Mouse (Mus musculus): ENCODE data around the gene Agbl4. TPM values are rescaled to one million over a fixed set of nuclear protein-coding genes. Genes with fewer than 3 reads are reported as not detected.

Gene Agbl4
- polyA plus RNA-seq, 1 experiment from 2014 or later = 0.13 TPM

DNA sequence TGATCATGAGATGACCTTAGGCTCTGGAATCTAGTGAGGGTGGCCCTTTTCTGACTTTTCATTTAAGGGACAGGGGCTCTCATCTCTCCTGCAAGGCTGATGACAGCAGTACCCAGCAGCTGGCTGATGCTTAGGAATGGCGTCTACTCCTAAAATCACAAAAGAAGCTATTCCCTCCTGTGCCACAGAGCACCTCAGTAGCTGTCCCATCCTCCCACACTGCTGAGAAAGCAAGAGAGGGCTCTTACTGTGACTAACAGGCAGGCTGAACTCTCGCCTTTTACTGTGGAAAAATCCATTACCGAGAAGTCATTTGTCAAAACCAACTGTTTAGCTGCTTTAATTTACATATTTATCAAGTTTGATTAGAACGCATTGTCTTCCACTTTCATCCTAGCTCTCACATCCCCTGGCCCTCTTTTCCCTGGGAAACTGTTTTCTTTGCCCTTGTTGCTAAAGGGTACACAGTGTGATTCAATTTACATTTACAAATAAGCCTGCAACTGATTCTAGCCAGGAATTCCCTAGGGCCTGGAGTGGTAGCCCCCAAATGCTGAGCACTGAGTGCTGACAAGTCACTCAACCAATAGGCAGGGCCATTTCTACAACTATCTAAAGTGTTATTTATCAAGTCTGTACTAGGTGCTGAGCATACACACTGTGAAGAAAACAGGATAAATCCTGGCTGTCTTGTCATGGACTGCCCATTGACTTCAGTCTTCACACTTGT is 1119.8 kb downstream of the Agbl4 start:
- Histone ChIP-seq H3K9me3 (no peaks in the 10 kb centered on the region), H3K27me3 (replicated peaks) (no peaks in the 10 kb centered on the region), H3K4me2 (no peak overlapping the region), H3K27ac (no peak overlapping the region), H3K4me3 (replicated peaks) (no peak overlapping the region), H3K4me1 (no peaks in the 10 kb centered on the region), H3K9ac (no peak overlapping the region), H3K36me3 (no peaks in the 10 kb centered on the region)
- 34% methylated on average over 4 of the region's 4 CpGs for WGBS
- no peak for ATAC-seq (ENCODE audit: insufficient read depth, low FRiP score, low read depth)

GRCm38 (mm10) chr4:111518191-111518590 is 1120.7 kb downstream of the Agbl4 start:
- Histone ChIP-seq H3K9me3 (no peaks in the 10 kb centered on the region), H3K4me1 (no peaks in the 10 kb centered on the region), H3K9ac (no peak overlapping the region), H3K4me3 (replicated peaks) (no peak overlapping the region), H3K4me2 (no peak overlapping the region), H3K27me3 (replicated peaks) (no peaks in the 10 kb centered on the region), H3K27ac (no peak overlapping the region), H3K36me3 (no peaks in the 10 kb centered on the region)
- WGBS = 91% methylated on average over 4 of the region's 4 CpGs
- no peak for ATAC-seq (ENCODE audit: insufficient read depth, low FRiP score, low read depth)

GRCm38 (mm10) chr4:111519267-111519666 is 1121.8 kb downstream of the Agbl4 start:
- Histone ChIP-seq H3K4me3 (replicated peaks) (no peak overlapping the region), H3K9me3 (no peaks in the 10 kb centered on the region), H3K27me3 (replicated peaks) (no peaks in the 10 kb centered on the region), H3K9ac (no peak overlapping the region), H3K4me1 (no peaks in the 10 kb centered on the region), H3K4me2 (no peak overlapping the region), H3K27ac (no peak overlapping the region), H3K36me3 (no peaks in the 10 kb centered on the region)
- no peak for ATAC-seq (ENCODE audit: insufficient read depth, low FRiP score, low read depth)
- WGBS = 62% methylated on average over 3 of the region's 3 CpGs

DNA sequence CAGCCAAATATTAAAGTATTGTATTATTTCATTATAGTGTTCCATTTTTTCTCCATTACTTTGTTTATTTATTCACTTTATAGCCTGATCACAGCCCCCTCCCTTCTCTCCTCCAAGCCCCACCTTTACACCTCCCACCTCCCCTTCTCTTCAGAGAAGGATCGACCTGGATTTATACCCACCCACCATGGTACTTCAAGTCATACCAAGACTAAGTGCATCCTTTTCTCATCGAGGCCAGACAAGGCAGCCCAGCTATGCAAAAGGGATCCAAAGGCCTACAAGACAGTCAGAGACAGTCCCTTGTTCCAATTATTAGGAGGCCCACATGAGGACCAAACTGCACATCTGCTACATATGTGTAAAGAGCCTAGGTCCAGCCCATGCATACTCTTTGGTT is 1122.5 kb downstream of the Agbl4 start:
- WGBS = 90% methylated on average over 2 of the region's 2 CpGs
- no peaks in the 10 kb centered on the region for H3K4me1 ChIP-seq
- no peaks in the 10 kb centered on the region for H3K27me3 ChIP-seq (replicated peaks)
- H3K27ac ChIP-seq = no peak overlapping the region
- H3K4me2 ChIP-seq = no peak overlapping the region
- no peak overlapping the region for H3K9ac ChIP-seq
- no peaks in the 10 kb centered on the region for H3K36me3 ChIP-seq
- no peak for ATAC-seq (ENCODE audit: insufficient read depth, low FRiP score, low read depth)
- H3K9me3 ChIP-seq = no peaks in the 10 kb centered on the region
- no peak overlapping the region for H3K4me3 ChIP-seq (replicated peaks)

- no peak overlapping the region for H3K27ac ChIP-seq
- H3K4me1 ChIP-seq = no peaks in the 10 kb centered on the region
- H3K4me2 ChIP-seq = no peak overlapping the region
- ATAC-seq (ENCODE audit: insufficient read depth, low FRiP score, low read depth) = no peak
- H3K4me3 ChIP-seq (replicated peaks) = no peak overlapping the region
- H3K9ac ChIP-seq = no peak overlapping the region
- H3K9me3 ChIP-seq = no peaks in the 10 kb centered on the region
- no peaks in the 10 kb centered on the region for H3K36me3 ChIP-seq
- WGBS = 41% methylated on average over 2 of the region's 2 CpGs
- H3K27me3 ChIP-seq (replicated peaks) = no peaks in the 10 kb centered on the region
Measured at GRCm38 (mm10) chr4:111522974-111523373, 1125.5 kb downstream of the Agbl4 start.

GRCm38 (mm10) chr4:111528961-111529360 is 1131.5 kb downstream of the Agbl4 start:
- 79% methylated on average over 6 of the region's 6 CpGs for WGBS
- ATAC-seq (ENCODE audit: insufficient read depth, low FRiP score, low read depth) = no peak
- no peak overlapping the region for H3K27ac ChIP-seq

DNA sequence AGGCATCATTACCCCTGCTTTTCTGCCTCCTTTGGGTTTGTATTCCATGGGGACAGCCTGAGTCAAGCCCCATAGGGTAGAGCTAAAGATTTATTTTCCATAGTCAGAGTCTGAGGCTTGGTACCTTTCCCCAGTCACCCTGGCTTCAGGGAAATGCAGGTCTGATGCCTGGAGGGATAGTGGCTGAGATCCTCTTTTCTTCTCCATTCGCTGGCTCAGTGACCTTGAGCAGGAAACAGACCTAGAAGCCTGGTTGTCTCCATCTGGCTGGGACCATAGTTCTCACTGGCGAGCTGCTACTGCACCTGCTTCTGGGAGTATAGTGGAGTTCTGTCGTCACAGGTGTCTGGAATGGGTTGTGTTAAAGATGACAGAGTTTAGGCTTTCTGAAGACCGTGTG is 1132.5 kb downstream of the Agbl4 start:
- Histone ChIP-seq H3K9me3 (no peaks in the 10 kb centered on the region), H3K27ac (no peak overlapping the region), H3K4me2 (no peak overlapping the region), H3K4me1 (no peaks in the 10 kb centered on the region), H3K4me3 (replicated peaks) (no peak overlapping the region), H3K36me3 (no peaks in the 10 kb centered on the region), H3K9ac (no peak overlapping the region), H3K27me3 (replicated peaks) (no peaks in the 10 kb centered on the region)
- 75% methylated on average over 4 of the region's 4 CpGs for WGBS
- ATAC-seq (ENCODE audit: insufficient read depth, low FRiP score, low read depth) = no peak

More at GRCm38 (mm10) chr4:111528961-111529360, 1131.5 kb downstream of the Agbl4 start:
- H3K27me3 ChIP-seq (replicated peaks) = no peaks in the 10 kb centered on the region
- no peak overlapping the region for H3K4me3 ChIP-seq (replicated peaks)
- no peaks in the 10 kb centered on the region for H3K9me3 ChIP-seq
- no peaks in the 10 kb centered on the region for H3K36me3 ChIP-seq
- no peak overlapping the region for H3K4me2 ChIP-seq
- H3K9ac ChIP-seq = no peak overlapping the region
- no peaks in the 10 kb centered on the region for H3K4me1 ChIP-seq

- WGBS = 72% methylated on average over 2 of the region's 2 CpGs
- ATAC-seq (ENCODE audit: insufficient read depth, low FRiP score, low read depth) = peak; percentile 86
- no peaks in the 10 kb centered on the region for H3K4me1 ChIP-seq
Measured at GRCm38 (mm10) chr4:111530537-111530936, 1133.1 kb downstream of the Agbl4 start.

DNA sequence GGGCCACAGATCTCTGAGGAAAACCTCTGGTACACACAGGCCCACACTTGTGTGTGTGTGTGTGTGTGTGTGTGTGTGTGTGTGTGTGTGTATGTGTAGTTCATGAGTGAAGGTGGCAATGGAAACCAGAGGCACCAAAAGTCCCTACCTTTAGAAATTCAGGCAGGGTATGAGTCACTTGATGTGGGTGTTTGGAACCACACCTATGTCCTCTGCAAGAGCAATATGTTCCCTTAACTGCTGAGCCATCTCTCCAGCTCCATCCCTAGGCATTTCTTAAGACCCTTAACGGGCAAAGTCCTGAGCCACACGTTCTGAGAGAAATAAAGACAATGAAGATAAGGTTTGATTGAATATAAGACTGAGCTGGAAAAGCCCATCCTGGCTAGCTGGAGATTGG is 1147.2 kb downstream of the Agbl4 start:
- 67% methylated on average over 2 of the region's 2 CpGs for WGBS
- Histone ChIP-seq H3K27ac (no peak overlapping the region), H3K4me3 (replicated peaks) (no peak overlapping the region), H3K4me2 (no peak overlapping the region), H3K9me3 (no peaks in the 10 kb centered on the region), H3K9ac (no peak overlapping the region), H3K36me3 (no peaks in the 10 kb centered on the region), H3K27me3 (replicated peaks) (no peaks in the 10 kb centered on the region), H3K4me1 (no peaks in the 10 kb centered on the region)
- no peak for ATAC-seq (ENCODE audit: insufficient read depth, low FRiP score, low read depth)

More at GRCm38 (mm10) chr4:111530537-111530936, 1133.1 kb downstream of the Agbl4 start:
- H3K27ac ChIP-seq = no peak overlapping the region
- no peaks in the 10 kb centered on the region for H3K36me3 ChIP-seq
- H3K4me2 ChIP-seq = no peak overlapping the region
- H3K9me3 ChIP-seq = no peaks in the 10 kb centered on the region
- H3K9ac ChIP-seq = no peak overlapping the region
- H3K27me3 ChIP-seq (replicated peaks) = no peaks in the 10 kb centered on the region
- no peak overlapping the region for H3K4me3 ChIP-seq (replicated peaks)

DNA sequence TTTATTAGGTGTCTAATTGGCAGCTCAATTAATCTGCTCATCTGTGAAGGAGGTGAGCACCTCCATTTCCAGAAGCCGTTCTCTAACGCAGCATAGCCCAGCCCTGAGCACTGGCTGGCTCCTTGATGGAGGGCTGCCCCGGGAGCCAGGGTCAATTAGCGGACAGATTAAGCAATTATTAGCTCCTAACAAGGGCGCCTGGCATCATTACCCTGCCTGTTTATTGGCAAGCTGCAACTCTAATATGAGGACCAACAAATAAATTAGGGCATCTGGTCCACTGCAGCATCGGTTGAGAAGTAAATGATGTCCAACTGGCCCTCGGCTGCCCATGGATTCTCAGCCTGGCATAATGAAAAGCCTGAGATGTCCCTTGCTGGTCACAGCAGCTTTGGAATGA is 1148.5 kb downstream of the Agbl4 start:
- WGBS = 75% methylated on average over 7 of the region's 7 CpGs
- no peak for ATAC-seq (ENCODE audit: insufficient read depth, low FRiP score, low read depth)
- H3K4me1 ChIP-seq = no peaks in the 10 kb centered on the region

GRCm38 (mm10) chr4:111555426-111555825 is 1158.0 kb downstream of the Agbl4 start:
- H3K27ac ChIP-seq = no peak overlapping the region

More for the DNA sequence above, 1148.5 kb downstream of the Agbl4 start:
- no peaks in the 10 kb centered on the region for H3K9me3 ChIP-seq
- no peak overlapping the region for H3K4me3 ChIP-seq (replicated peaks)
- no peaks in the 10 kb centered on the region for H3K36me3 ChIP-seq
- H3K4me2 ChIP-seq = no peak overlapping the region
- H3K9ac ChIP-seq = no peak overlapping the region
- H3K27me3 ChIP-seq (replicated peaks) = no peaks in the 10 kb centered on the region
- H3K27ac ChIP-seq = no peak overlapping the region

DNA sequence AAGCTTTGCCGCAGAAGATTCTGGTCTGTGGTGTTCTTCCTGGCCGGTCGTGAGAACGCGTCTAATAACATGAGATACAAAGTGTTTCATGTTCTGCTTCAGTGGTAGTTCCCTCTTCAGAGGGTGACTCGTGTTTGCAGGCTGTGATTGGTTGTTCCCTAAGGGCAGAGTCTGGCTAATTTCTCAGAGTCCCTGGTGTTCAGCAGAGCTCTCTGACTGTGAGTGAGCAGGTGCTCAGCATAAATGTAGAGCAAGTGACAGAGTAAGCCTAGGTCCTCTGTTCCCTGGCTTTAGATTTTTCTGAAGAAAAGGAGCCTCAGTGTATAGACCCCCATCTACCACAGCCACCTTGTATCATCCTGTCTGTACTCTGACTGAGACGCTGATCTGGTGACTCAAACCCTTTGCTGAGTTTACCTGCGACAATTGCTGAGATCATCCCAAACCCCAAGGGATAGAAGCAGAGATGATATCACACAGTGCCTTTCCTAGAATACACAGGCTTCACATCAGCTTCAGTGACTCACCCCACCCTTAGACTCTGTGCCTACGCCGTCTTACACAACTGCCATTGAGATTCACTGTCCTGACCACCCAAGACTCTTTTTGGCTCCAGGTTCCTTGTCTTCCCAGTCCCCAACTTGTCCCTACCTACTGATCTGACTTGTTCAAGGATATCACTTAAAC is 1179.8 kb downstream of the Agbl4 start:
- whole genome bisulfite sequencing = 86% methylated on average over 10 of the region's 10 CpGs
- ATAC-seq (ENCODE audit: insufficient read depth, low FRiP score, low read depth) = no peak
- no peaks in the 10 kb centered on the region for H3K9me3 ChIP-seq
- H3K4me2 ChIP-seq = no peak overlapping the region
- H3K4me1 ChIP-seq = no peaks in the 10 kb centered on the region
- no peak overlapping the region for H3K9ac ChIP-seq
- H3K4me3 ChIP-seq (replicated peaks) = no peak overlapping the region
- H3K27me3 ChIP-seq (replicated peaks) = no peaks in the 10 kb centered on the region
- no peaks in the 10 kb centered on the region for H3K36me3 ChIP-seq
- H3K27ac ChIP-seq = no peak overlapping the region

More at GRCm38 (mm10) chr4:111555426-111555825, 1158.0 kb downstream of the Agbl4 start:
- 75% methylated on average over 2 of the region's 2 CpGs for WGBS
- Histone ChIP-seq H3K9ac (no peak overlapping the region), H3K4me2 (no peak overlapping the region), H3K36me3 (no peaks in the 10 kb centered on the region), H3K9me3 (no peaks in the 10 kb centered on the region), H3K4me1 (no peaks in the 10 kb centered on the region), H3K27me3 (replicated peaks) (no peaks in the 10 kb centered on the region), H3K4me3 (replicated peaks) (no peak overlapping the region)
- ATAC-seq (ENCODE audit: insufficient read depth, low FRiP score, low read depth) = no peak
